Mouse (Mus musculus): Measurements from ENCODE around the gene Apbb2. TPM values are rescaled to one million over a fixed set of nuclear protein-coding genes. Genes with fewer than 3 reads are reported as not detected.

The Apbb2 gene
- total and polyA plus RNA-seq, 2 experiments from 2014 or later, result 64.6 to 77.2 TPM

- H3K4me2 ChIP-seq (ENCODE audit: low read depth), result no peak overlapping the region
- DNase-seq (no peak), ATAC-seq (no peak)
- no peaks in the 10 kb centered on the region for H3K36me3 ChIP-seq (ENCODE audit: insufficient read depth)
- TF ChIP-seq CTCF (IDR thresholded peaks at IDR 0.05; ENCODE audit: low read depth), result no peak
- 58% methylated on average over 2 of the region's 2 CpGs for WGBS
- no peak overlapping the region for H3K4me3 ChIP-seq (ENCODE audit: low read depth, low read length)
- no peak overlapping the region for H3K27ac ChIP-seq (ENCODE audit: low read depth, low read length)
- H3K9ac ChIP-seq, result no peak overlapping the region
- no peaks in the 10 kb centered on the region for H3K9me3 ChIP-seq (ENCODE audit: low read length)
- H3K27me3 ChIP-seq (ENCODE audit: insufficient read depth, low read length), result no peaks in the 10 kb centered on the region
- H3K4me1 ChIP-seq (ENCODE audit: insufficient read depth), result peaks cover 7% of the 10 kb centered on the region
Measured at GRCm38 (mm10) chr5:66344182-66344581, 274.4 kb downstream of the Apbb2 start.

- DNase-seq, result no peak
- Histone ChIP-seq H3K4me2 (ENCODE audit: low read depth) (no peak overlapping the region), H3K9me3 (ENCODE audit: low read length) (no peaks in the 10 kb centered on the region), H3K4me1 (ENCODE audit: insufficient read depth) (peaks cover 15% of the 10 kb centered on the region), H3K9ac (no peak overlapping the region), H3K4me3 (ENCODE audit: low read depth, low read length) (no peak overlapping the region), H3K27me3 (ENCODE audit: insufficient read depth, low read length) (no peaks in the 10 kb centered on the region), H3K27ac (ENCODE audit: low read depth, low read length) (no peak overlapping the region), H3K36me3 (ENCODE audit: insufficient read depth) (no peaks in the 10 kb centered on the region)
- no peak for ATAC-seq
- WGBS, result 77% methylated on average over 9 of the region's 9 CpGs
- TF ChIP-seq CTCF (IDR thresholded peaks at IDR 0.05; ENCODE audit: low read depth), result no peak
Measured at GRCm38 (mm10) chr5:66342285-66342684, 276.3 kb downstream of the Apbb2 start.

DNA sequence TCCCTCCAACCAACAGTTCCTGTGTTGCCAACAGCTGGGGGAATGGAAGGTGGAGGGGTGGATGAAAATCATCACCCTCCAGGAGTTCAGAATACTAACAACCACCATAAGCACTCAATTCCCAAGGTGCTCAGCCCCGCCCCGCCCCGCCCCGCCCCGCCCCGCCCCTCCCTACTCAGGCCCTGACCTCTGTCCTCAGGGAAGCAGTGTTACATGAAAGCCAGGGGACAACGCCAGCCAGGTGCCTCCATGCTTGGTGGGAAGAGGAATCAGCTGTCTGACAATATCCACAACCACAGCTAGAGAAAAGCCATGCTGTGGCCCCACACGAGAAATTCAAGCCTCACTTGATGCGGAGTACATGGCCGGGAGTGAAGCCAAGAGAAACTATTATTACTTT, 276.7 kb downstream of the Apbb2 start:
- ATAC-seq, result no peak
- Histone ChIP-seq H3K4me1 (ENCODE audit: insufficient read depth) (peaks cover 15% of the 10 kb centered on the region), H3K9me3 (ENCODE audit: low read length) (no peaks in the 10 kb centered on the region), H3K36me3 (ENCODE audit: insufficient read depth) (no peaks in the 10 kb centered on the region), H3K9ac (no peak overlapping the region), H3K27me3 (ENCODE audit: insufficient read depth, low read length) (no peaks in the 10 kb centered on the region), H3K27ac (ENCODE audit: low read depth, low read length) (no peak overlapping the region), H3K4me3 (ENCODE audit: low read depth, low read length) (no peak overlapping the region), H3K4me2 (ENCODE audit: low read depth) (no peak overlapping the region)
- no peak for TF ChIP-seq CTCF (IDR thresholded peaks at IDR 0.05; ENCODE audit: low read depth)
- no peak for DNase-seq
- WGBS, result 50% methylated on average over 10 of the region's 10 CpGs

GRCm38 (mm10) chr5:66340356-66341102, 278.1 kb downstream of the Apbb2 start:
- ATAC-seq (peak; percentile 42), DNase-seq (peak; percentile 48)
- Histone ChIP-seq H3K4me3 (ENCODE audit: low read depth, low read length) (0 out of 2 replicates have a peak overlapping the region, but pooled peaks have one; percentile 14), H3K27me3 (ENCODE audit: insufficient read depth, low read length) (no peaks in the 10 kb centered on the region), H3K27ac (ENCODE audit: low read depth, low read length) (peak overlapping the region; percentile 40; the same call in 1 of the 2 replicates), H3K36me3 (ENCODE audit: insufficient read depth) (no peaks in the 10 kb centered on the region), H3K9ac (no peak overlapping the region), H3K4me1 (ENCODE audit: insufficient read depth) (peaks cover 15% of the 10 kb centered on the region), H3K4me2 (ENCODE audit: low read depth) (peak overlapping the region; percentile 28), H3K9me3 (ENCODE audit: low read length) (no peaks in the 10 kb centered on the region)
- WGBS, result 36% methylated on average over 17 of the region's 17 CpGs
- TF ChIP-seq CTCF (IDR thresholded peaks at IDR 0.05; ENCODE audit: low read depth), result no peak

DNA sequence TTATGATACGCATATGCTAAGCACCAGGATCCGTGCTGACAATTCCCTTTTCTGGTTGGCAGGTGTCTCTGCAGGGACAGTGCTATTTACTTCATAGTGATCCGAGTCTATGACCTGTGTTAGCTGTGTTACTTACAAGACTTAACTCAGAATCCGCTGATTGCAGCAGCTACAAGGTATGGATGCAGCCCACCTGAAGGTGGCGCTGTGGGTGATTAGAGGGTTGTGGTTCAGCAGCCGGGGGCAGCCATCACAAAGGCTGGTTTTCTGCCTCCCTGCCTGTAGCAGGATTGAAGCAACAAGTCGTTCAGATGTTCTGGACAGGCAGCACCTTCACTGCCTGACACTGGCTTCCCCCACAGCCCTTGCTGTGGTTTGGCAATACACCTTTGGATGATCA, 280.0 kb downstream of the Apbb2 start:
- DNase-seq (peak; percentile 64), ATAC-seq (peak; percentile 23; the same call in 1 of the 2 replicates)
- H3K4me1 ChIP-seq (ENCODE audit: insufficient read depth), result peaks cover 15% of the 10 kb centered on the region
- no peak overlapping the region for H3K4me3 ChIP-seq (ENCODE audit: low read depth, low read length)
- WGBS, result 11% methylated on average over 7 of the region's 7 CpGs
- H3K9ac ChIP-seq, result no peak overlapping the region
- no peak overlapping the region for H3K4me2 ChIP-seq (ENCODE audit: low read depth)
- H3K36me3 ChIP-seq (ENCODE audit: insufficient read depth), result no peaks in the 10 kb centered on the region
- TF ChIP-seq CTCF (IDR thresholded peaks at IDR 0.05; ENCODE audit: low read depth), result peak; percentile 71
- no peaks in the 10 kb centered on the region for H3K27me3 ChIP-seq (ENCODE audit: insufficient read depth, low read length)
- H3K9me3 ChIP-seq (ENCODE audit: low read length), result no peaks in the 10 kb centered on the region
- H3K27ac ChIP-seq (ENCODE audit: low read depth, low read length), result 0 out of 2 replicates have a peak overlapping the region, but pooled peaks have one; percentile 4

DNA sequence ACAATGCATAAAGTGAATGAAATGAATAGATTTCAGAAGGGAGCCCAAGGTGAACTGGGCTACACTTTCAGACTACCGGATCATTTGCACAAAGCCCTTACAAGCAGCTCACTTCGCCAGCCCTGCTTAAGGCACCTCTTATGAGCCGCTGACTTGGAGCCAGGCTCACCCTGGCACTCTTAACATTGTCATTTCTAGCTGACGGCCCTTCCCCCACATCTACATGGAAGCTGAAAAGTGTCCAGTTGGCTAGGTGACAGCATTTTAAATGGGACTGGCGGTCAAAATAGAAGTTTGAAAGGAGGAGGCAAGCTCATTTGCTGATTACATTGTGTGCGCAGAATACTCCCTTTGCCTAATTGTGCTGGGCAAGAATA, 280.6 kb downstream of the Apbb2 start:
- H3K27me3 ChIP-seq (ENCODE audit: insufficient read depth, low read length), result no peaks in the 10 kb centered on the region
- peaks cover 15% of the 10 kb centered on the region for H3K4me1 ChIP-seq (ENCODE audit: insufficient read depth)
- peak overlapping the region; percentile 46 for H3K4me3 ChIP-seq (ENCODE audit: low read depth, low read length)
- no peaks in the 10 kb centered on the region for H3K36me3 ChIP-seq (ENCODE audit: insufficient read depth)
- 7% methylated on average over 6 of the region's 6 CpGs for WGBS
- H3K4me2 ChIP-seq (ENCODE audit: low read depth), result peak overlapping the region; percentile 91
- H3K9me3 ChIP-seq (ENCODE audit: low read length), result no peaks in the 10 kb centered on the region
- no peak for TF ChIP-seq CTCF (IDR thresholded peaks at IDR 0.05; ENCODE audit: low read depth)
- ATAC-seq, result peak; percentile 50
- H3K9ac ChIP-seq, result peak overlapping the region; percentile 59
- DNase-seq, result peak; percentile 81
- H3K27ac ChIP-seq (ENCODE audit: low read depth, low read length), result peak overlapping the region; percentile 40
